Mouse (Mus musculus) liver, embryonic 11.5 days (tissue): ENCODE measurements at regions not wholly inside any gene's neighbourhood (a gene's known extent, or its start where the extent isn't known, plus 50 kb on each side); places are given as distances from the start of the nearest gene placed in this dataset.

ENCODE experiments used
- ATAC-seq: fragments of 200-750 bp; cut with Nextera tagmentation; replicated peaks from 2 replicates; pipeline ENCODE4 v1.8.0; 2017; ENCODE audit warnings: moderate number of reproducible peaks, mild to moderate bottlenecking, moderate TSS enrichment, moderate library complexity; ENCODE audit not compliant: low FRiP score
- DNase-seq: peaks from one replicate; pipeline ENCODE4 v3.0.0-alpha.2; 2017; ENCODE audit warnings: low spot score
- H3K27ac ChIP-seq: fragments of 300-500 bp; sonication (generic); 2 replicates; pipeline ENCODE4 v1.5.1; 2014; ENCODE audit warnings: mild to moderate bottlenecking, low read depth, low read length, control low read depth
- H3K27me3 ChIP-seq: fragments of 300-500 bp; sonication (generic); replicated peaks from 2 replicates; pipeline ENCODE4 v1.6.1; 2014; ENCODE audit warnings: low read length, mixed read lengths; ENCODE audit not compliant: control insufficient read depth, insufficient read depth
- H3K36me3 ChIP-seq: fragments of 300-500 bp; sonication (generic); 2 replicates; pipeline ENCODE4 v1.6.1; 2014; ENCODE audit warnings: mild to moderate bottlenecking, low read length, moderate library complexity, mixed read lengths; ENCODE audit not compliant: control insufficient read depth, insufficient read depth
- H3K4me1 ChIP-seq: fragments of 300-500 bp; sonication (generic); replicated peaks from 2 replicates; pipeline ENCODE4 v1.6.1; 2014; ENCODE audit warnings: low read length, mixed read lengths; ENCODE audit not compliant: control insufficient read depth, insufficient read depth
- H3K4me2 ChIP-seq: fragments of 300-500 bp; sonication (generic); 2 replicates; pipeline ENCODE4 v1.6.1; 2014; ENCODE audit warnings: mild to moderate bottlenecking, control low read depth, moderate library complexity
- H3K4me3 ChIP-seq: fragments of 300-500 bp; sonication (generic); 2 replicates; pipeline ENCODE4 v1.5.1; 2014; ENCODE audit warnings: low read depth, low read length, control low read depth
- H3K9ac ChIP-seq: fragments of 300-500 bp; sonication (generic); 2 replicates; pipeline ENCODE4 v1.6.1; 2014; ENCODE audit warnings: low read depth, low read length, control low read depth
- H3K9me3 ChIP-seq: fragments of 300-500 bp; sonication (generic); 2 replicates; pipeline ENCODE4 v1.6.1; 2016; ENCODE audit warnings: low read length, inconsistent platforms, mixed read lengths; ENCODE audit not compliant: control insufficient read depth
- WGBS: fragments of 180-500 bp; shearing (Covaris S2); extraction: QIAGEN DNeasy Blood & Tissue Kit; methylation state at CpG from one replicate; pipeline ENCODE4 v1.1.7; 2014; 5-methylcytosine and 5-hydroxymethylcytosine counted together

DNA sequence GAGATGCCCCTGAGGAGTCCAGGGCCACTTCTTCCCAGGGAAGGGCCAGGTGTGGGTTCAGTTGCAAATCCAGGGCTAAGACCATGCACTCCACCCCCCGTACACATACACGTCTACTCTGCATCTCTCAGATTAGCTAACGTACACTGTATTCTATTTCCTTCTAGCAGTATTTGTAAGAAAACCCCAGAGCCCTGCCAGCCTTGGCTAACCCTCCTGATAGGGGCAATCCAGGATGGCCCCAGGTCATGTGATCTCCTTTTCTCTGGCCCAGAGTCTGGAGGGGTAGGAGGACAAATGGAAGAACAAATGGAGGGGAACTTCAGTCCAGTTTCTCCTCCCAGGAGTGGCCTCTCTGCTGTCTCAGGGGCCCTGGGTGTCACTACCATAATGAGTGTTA lies 98.9 kb downstream of the 1810010D01Rik start:
- no peak overlapping the region for H3K4me3 ChIP-seq
- no peak overlapping the region for H3K4me2 ChIP-seq
- H3K36me3 ChIP-seq: no peaks in the 10 kb centered on the region
- ATAC-seq (no peak), DNase-seq (no peak)
- H3K9me3 ChIP-seq: no peaks in the 10 kb centered on the region
- 83% methylated on average over 3 of the region's 3 CpGs for WGBS
- no peaks in the 10 kb centered on the region for H3K27me3 ChIP-seq
- H3K4me1 ChIP-seq: peaks cover 22% of the 10 kb centered on the region
- H3K9ac ChIP-seq: no peak overlapping the region
- no peak overlapping the region for H3K27ac ChIP-seq

DNA sequence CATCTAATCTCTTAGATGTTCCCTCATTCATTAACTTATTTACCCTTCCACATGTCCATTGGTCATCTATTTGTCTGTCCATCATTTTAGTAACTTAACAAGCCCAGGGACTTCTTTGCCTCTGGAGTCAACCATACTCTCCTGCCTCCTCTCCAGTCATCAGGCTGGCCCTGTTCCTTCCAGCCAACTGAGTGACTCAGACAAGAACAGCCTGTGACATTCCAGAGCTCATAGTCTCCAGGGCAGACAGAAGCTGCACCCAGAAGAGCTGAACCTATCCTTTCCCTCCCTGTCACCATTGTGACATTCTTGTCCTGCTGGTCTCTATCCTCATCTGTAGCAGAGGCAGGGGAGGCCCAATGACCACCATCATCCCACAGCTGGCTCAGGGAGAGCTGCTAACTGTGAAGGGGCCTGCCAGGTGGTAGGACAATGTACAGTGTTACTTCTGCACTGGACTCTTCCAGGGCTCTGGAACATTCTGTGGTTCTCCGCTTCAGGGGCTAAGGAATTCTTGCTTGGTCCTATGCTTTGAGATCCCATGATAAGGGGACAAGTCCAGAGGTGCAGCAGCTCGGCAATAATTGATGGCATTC lies 100.2 kb downstream of the 1810010D01Rik start:
- H3K36me3 ChIP-seq: no peaks in the 10 kb centered on the region
- no peak overlapping the region for H3K27ac ChIP-seq
- ATAC-seq: no peak
- no peaks in the 10 kb centered on the region for H3K9me3 ChIP-seq
- H3K4me3 ChIP-seq: no peak overlapping the region
- H3K9ac ChIP-seq: no peak overlapping the region
- WGBS: 84% methylated on average over 2 of the region's 2 CpGs
- DNase-seq: no peak
- no peaks in the 10 kb centered on the region for H3K27me3 ChIP-seq
- H3K4me2 ChIP-seq: no peak overlapping the region
- H3K4me1 ChIP-seq: peaks cover 19% of the 10 kb centered on the region

DNA sequence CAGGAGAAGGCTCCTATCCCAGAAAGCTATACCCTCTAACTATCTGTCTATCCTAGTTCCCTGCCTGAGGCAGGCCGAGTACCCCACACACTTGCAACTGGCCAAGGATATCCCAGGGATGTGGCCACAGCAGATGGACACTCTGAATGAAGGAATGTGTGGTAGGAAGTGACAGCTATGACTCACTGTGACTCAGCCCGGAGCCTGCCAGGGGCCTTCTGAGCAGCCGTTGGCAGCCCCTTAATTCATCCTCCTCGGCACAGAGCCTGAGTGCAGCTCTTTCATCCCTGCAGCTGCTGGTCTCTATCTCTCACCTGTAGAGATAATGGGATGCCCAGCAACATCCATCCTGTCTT lies 101.4 kb downstream of the 1810010D01Rik start:
- Histone ChIP-seq H3K4me2 (no peak overlapping the region), H3K27ac (no peak overlapping the region), H3K4me3 (no peak overlapping the region), H3K9me3 (no peaks in the 10 kb centered on the region), H3K9ac (no peak overlapping the region), H3K36me3 (no peaks in the 10 kb centered on the region), H3K27me3 (no peaks in the 10 kb centered on the region), H3K4me1 (peaks cover 12% of the 10 kb centered on the region)
- 35% methylated on average over 4 of the region's 4 CpGs for WGBS
- no peak for DNase-seq
- no peak for ATAC-seq

DNA sequence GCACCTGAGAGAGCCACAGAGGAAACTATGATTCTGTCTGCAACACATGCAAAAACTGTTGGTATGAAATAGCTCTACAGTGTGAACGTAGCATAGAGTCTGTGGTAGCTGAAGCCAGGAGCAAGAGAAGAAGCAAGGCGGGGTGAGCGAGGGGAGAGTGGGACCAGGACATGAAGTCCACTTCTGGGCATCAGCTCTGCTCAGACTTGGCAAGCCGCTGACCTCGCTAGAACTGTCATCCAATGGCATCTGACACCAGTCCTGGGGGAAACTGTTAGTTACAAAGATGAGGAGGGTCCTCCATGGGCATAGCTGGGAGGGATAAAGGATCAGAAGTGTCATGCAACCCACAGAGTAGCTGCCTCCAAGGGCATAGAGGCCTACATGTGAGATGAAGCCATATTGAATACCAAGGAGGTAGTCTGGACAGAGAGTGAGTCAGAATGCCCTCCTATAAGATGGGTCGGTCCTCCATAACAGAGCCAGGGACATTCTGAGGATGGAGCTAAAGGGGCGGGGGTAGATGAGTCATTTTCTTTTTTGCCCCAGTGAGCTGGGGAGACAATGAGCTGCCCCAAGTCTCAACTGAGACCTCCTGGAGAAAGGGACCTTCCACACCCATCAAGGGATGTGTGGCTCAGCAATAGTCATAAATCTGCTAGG lies 102.0 kb downstream of the 1810010D01Rik start:
- H3K9ac ChIP-seq: no peak overlapping the region
- peaks cover 10% of the 10 kb centered on the region for H3K4me1 ChIP-seq
- no peak overlapping the region for H3K4me3 ChIP-seq
- H3K27ac ChIP-seq: no peak overlapping the region
- no peaks in the 10 kb centered on the region for H3K27me3 ChIP-seq
- no peak for DNase-seq
- no peak for ATAC-seq
- 85% methylated on average over 7 of the region's 7 CpGs for WGBS
- no peak overlapping the region for H3K4me2 ChIP-seq
- no peaks in the 10 kb centered on the region for H3K36me3 ChIP-seq
- H3K9me3 ChIP-seq: no peaks in the 10 kb centered on the region

DNA sequence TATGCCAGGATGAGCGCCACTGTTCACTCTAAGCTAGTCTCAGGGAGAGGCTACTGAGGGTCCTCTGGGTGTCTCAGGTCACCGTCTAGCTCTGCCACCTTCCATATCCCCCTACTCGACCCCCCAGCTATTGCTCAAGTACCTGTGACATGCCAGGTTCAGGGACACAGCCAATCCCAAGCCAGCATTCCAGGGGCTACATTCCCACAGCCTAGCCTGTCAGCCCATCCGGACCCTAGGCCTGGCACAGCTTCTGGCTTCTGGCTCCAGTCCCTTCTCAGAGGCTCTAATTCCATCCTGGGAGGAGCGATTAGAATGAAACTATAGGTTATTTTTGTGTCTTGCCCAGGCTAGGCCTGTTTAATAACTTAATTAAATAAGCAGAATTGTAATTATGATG lies 105.2 kb downstream of the 1810010D01Rik start:
- 70% methylated on average over 5 of the region's 5 CpGs for WGBS
- H3K4me2 ChIP-seq: no peak overlapping the region
- no peak overlapping the region for H3K27ac ChIP-seq
- no peak overlapping the region for H3K4me3 ChIP-seq
- no peaks in the 10 kb centered on the region for H3K9me3 ChIP-seq
- no peaks in the 10 kb centered on the region for H3K27me3 ChIP-seq
- no peaks in the 10 kb centered on the region for H3K36me3 ChIP-seq
- ATAC-seq: no peak
- DNase-seq: no peak
- no peaks in the 10 kb centered on the region for H3K4me1 ChIP-seq
- H3K9ac ChIP-seq: no peak overlapping the region

DNA sequence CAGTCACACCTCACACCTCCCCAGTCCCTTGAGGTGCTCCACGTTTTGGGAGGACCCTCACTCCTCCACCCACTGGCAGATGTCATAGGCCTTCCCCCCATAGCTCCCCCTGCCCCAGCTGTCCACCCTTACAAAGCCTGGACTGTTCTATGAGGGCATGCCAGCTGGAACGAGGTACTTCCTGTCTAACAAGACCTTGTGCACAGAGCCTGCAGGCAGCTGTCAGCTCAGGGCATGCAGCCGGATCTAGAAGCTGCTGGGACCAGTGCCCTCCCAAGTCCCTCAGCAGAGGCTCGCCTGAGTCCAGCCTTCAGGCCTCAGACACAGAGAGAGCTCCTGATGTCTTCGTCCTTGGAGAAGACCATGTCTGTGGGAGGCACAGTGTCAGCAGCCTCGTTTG lies 105.7 kb downstream of the 1810010D01Rik start:
- Histone ChIP-seq H3K9ac (no peak overlapping the region), H3K4me2 (no peak overlapping the region), H3K36me3 (no peaks in the 10 kb centered on the region), H3K4me1 (no peaks in the 10 kb centered on the region), H3K27ac (no peak overlapping the region), H3K27me3 (no peaks in the 10 kb centered on the region), H3K9me3 (no peaks in the 10 kb centered on the region), H3K4me3 (no peak overlapping the region)
- no peak for DNase-seq
- WGBS: 48% methylated on average over 6 of the region's 6 CpGs
- no peak for ATAC-seq

DNA sequence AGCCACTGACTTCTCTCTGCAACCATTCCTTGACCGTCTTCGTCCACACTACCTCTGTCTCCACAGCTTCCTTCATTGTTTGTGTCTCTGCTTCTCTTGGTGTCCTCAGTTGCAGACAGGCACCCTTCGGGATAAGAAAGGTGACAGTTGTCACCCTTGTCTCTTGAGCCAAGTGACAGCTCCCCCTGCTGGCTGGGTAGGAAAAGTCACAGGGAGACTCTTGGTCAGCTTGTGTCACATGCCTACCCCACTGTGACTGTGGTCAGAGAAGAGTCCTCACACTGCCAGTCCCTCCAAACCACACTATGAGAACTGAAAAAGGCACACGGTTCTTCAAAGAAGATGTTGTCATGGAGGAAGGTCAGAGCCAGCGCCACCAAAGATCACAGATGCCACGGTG lies 109.6 kb downstream of the 1810010D01Rik start:
- no peak overlapping the region for H3K4me3 ChIP-seq
- H3K9me3 ChIP-seq: no peaks in the 10 kb centered on the region
- no peak overlapping the region for H3K27ac ChIP-seq
- DNase-seq (no peak), ATAC-seq (no peak)
- H3K4me2 ChIP-seq: no peak overlapping the region
- H3K27me3 ChIP-seq: no peaks in the 10 kb centered on the region
- H3K4me1 ChIP-seq: no peaks in the 10 kb centered on the region
- no peak overlapping the region for H3K9ac ChIP-seq
- 78% methylated on average over 6 of the region's 6 CpGs for WGBS
- no peaks in the 10 kb centered on the region for H3K36me3 ChIP-seq

DNA sequence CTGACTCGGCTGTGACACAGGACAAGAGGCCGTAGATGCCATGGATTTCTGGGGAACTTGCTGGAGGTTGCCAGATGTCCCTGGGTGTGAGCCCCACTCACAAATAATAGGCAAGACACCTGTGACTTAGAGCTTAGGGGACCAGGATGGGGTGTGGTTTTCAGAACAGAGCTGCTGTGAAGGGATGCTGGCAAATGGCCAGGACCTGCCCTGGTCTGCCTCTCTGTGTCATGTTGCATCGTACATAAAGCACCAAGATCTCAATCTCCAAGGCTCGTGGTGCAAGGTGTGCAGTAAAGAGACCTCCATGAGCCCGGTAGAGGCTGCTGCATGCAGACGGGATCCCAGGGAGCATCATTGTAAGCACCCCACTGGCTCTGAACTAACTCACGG lies 113.8 kb downstream of the 1810010D01Rik start:
- H3K4me2 ChIP-seq: no peak overlapping the region
- ATAC-seq: no peak
- DNase-seq: no peak
- H3K4me1 ChIP-seq: no peaks in the 10 kb centered on the region
- H3K9me3 ChIP-seq: no peaks in the 10 kb centered on the region
- H3K27ac ChIP-seq: no peak overlapping the region
- WGBS: 76% methylated on average over 7 of the region's 7 CpGs
- no peak overlapping the region for H3K9ac ChIP-seq
- no peaks in the 10 kb centered on the region for H3K27me3 ChIP-seq
- no peaks in the 10 kb centered on the region for H3K36me3 ChIP-seq
- no peak overlapping the region for H3K4me3 ChIP-seq

DNA sequence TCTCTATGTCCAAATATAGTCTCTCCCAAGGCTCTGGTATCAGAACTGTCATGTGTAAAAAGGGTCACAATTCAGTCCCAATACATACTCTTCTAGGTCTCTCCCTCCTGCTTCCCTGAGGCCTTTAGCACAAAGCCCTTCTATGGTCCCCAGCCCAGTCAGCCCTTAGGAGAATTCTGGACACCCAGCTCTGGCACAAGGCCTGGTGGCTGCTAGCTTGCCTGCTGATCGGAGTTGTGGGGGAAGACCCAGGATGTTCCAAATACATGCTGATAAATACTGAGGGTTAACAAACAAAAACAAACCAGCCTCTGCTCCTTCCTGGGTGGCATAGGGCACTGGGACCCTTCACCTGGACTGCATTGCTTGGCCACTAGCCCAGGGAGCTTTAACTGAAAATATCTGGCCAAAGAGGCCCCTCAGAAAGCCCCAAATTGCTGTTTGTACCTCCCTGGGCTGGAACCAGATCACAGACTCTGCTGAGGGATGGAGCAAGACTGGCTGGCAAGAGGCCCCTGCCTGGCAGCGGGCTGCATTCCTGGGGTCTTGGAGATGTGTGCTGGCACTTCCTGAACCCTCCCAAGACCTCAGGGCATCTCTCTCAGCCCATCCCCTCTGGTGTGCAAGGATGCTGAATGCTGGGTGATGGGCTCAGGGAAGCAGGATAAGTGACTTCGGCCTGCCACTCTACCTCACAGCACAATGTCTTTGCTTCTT lies 114.3 kb downstream of the 1810010D01Rik start:
- no peak overlapping the region for H3K4me3 ChIP-seq
- DNase-seq (no peak), ATAC-seq (no peak)
- no peaks in the 10 kb centered on the region for H3K4me1 ChIP-seq
- no peaks in the 10 kb centered on the region for H3K27me3 ChIP-seq
- H3K27ac ChIP-seq: no peak overlapping the region
- no peaks in the 10 kb centered on the region for H3K36me3 ChIP-seq
- H3K9me3 ChIP-seq: no peaks in the 10 kb centered on the region
- H3K4me2 ChIP-seq: no peak overlapping the region
- 83% methylated on average over 3 of the region's 3 CpGs for WGBS
- H3K9ac ChIP-seq: no peak overlapping the region
